Mouse (Mus musculus) liver, postnatal 0 days (tissue): Measurements from ENCODE around the gene Olfr419.

Experiments
- CTCF ChIP-seq: sonication (generic); IDR thresholded peaks from 2 replicates; pipeline ENCODE4 v1.5.1; 2016; ENCODE audit warnings: antibody characterized with exemption, low read depth
- EP300 ChIP-seq: IDR thresholded peaks from 2 replicates; pipeline ENCODE4 v1.6.1; 2016; ENCODE audit warnings: antibody characterized with exemption, low read depth, mild to moderate bottlenecking

DNA sequence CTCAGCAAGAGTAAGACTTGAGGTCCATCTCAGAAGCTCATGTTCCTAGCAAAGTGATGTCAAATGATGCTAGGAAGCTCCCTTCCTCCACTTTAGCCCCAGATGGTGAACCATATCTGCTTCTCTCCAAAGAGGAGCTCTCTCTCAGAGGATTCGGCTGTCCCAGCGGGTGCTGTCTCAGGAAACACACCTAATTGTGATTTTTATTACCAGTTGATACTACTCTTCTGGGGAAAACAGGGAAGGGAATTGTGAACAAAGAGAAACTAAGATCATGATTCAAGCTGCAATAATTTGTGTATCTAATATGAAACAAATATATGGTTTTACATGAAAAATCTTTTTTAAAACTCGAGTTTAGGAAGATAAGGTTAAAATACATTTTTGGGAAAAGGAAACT, at the start of gene Olfr419:
- TF ChIP-seq CTCF, result no peak
- TF ChIP-seq EP300, result no peak
